Mouse (Mus musculus): ENCODE results near the gene Lin37. TPM values are rescaled to one million over a fixed set of nuclear protein-coding genes. Genes with fewer than 3 reads are reported as not detected.

Gene Lin37
- 36.0 and 38.8 TPM in 2 replicates for polyA plus RNA-seq (2015; fragmentation: Nextera tagmentation; extraction: Ambion mirVana)

GRCm38 (mm10) chr7:30559443-30559954, at the start of gene Lin37:
TSS of gene Lin37 (minus strand) at chr7:30559838.
- whole genome bisulfite sequencing = under 1% methylated on average over 20 of the region's 20 CpGs
- H3K4me3 ChIP-seq = peak within 1 kb of the TSS; percentile 59

GRCm38 (mm10) chr7:30608476-30608875, 48.8 kb upstream of the Lin37 start:
- Histone ChIP-seq H3K27me3 (no peaks in the 10 kb centered on the region), H3K4me1 (peaks cover 9% of the 10 kb centered on the region), H3K4me3 (no peak overlapping the region), H3K27ac (no peak overlapping the region), H3K9ac (no peak overlapping the region), H3K4me2 (no peak overlapping the region), H3K9me3 (no peaks in the 10 kb centered on the region), H3K36me3 (no peaks in the 10 kb centered on the region)
- ATAC-seq (ENCODE audit: borderline replicate concordance, extremely low read depth, low FRiP score, low TSS enrichment) = no peak
- WGBS = 46% methylated on average over 16 of the region's 16 CpGs

More at GRCm38 (mm10) chr7:30559443-30559954, at the start of gene Lin37:
- Histone ChIP-seq H3K36me3 (peaks cover 22% of the 10 kb centered on the region), H3K4me1 (peaks cover 33% of the 10 kb centered on the region), H3K9me3 (no peaks in the 10 kb centered on the region), H3K9ac (peak within 1 kb of the TSS; percentile 67), H3K27ac (peak within 1 kb of the TSS; percentile 49; the same call in 1 of the 2 replicates), H3K27me3 (no peaks in the 10 kb centered on the region), H3K4me2 (peak within 1 kb of the TSS; percentile 87)
- peak; percentile 85 for ATAC-seq (ENCODE audit: borderline replicate concordance, extremely low read depth, low FRiP score, low TSS enrichment)

- no peak overlapping the region for H3K4me2 ChIP-seq
- H3K9me3 ChIP-seq = no peaks in the 10 kb centered on the region
- no peak overlapping the region for H3K27ac ChIP-seq
- WGBS = 19% methylated on average over 8 of the region's 8 CpGs
- H3K36me3 ChIP-seq = no peaks in the 10 kb centered on the region
- no peak overlapping the region for H3K9ac ChIP-seq
- no peak overlapping the region for H3K4me3 ChIP-seq
- peak; percentile 55; the same call in 1 of the 2 replicates for ATAC-seq (ENCODE audit: borderline replicate concordance, extremely low read depth, low FRiP score, low TSS enrichment)
- no peaks in the 10 kb centered on the region for H3K27me3 ChIP-seq
- peaks cover 15% of the 10 kb centered on the region for H3K4me1 ChIP-seq
Observed at GRCm38 (mm10) chr7:30607706-30608309, 48.2 kb upstream of the Lin37 start.

GRCm38 (mm10) chr7:30604944-30605343, 45.3 kb upstream of the Lin37 start:
- H3K27me3 ChIP-seq = no peaks in the 10 kb centered on the region
- no peaks in the 10 kb centered on the region for H3K9me3 ChIP-seq
- peaks cover 15% of the 10 kb centered on the region for H3K4me1 ChIP-seq
- WGBS = 82% methylated on average over 8 of the region's 8 CpGs
- no peak overlapping the region for H3K4me3 ChIP-seq
- no peaks in the 10 kb centered on the region for H3K36me3 ChIP-seq
- no peak overlapping the region for H3K9ac ChIP-seq
- no peak overlapping the region for H3K4me2 ChIP-seq
- no peak overlapping the region for H3K27ac ChIP-seq
- ATAC-seq (ENCODE audit: borderline replicate concordance, extremely low read depth, low FRiP score, low TSS enrichment) = no peak

- Histone ChIP-seq H3K4me1 (peaks cover 15% of the 10 kb centered on the region), H3K27me3 (no peaks in the 10 kb centered on the region), H3K9ac (no peak overlapping the region), H3K36me3 (no peaks in the 10 kb centered on the region), H3K9me3 (no peaks in the 10 kb centered on the region), H3K4me2 (no peak overlapping the region), H3K27ac (peak overlapping the region; percentile 95; the same call in 1 of the 2 replicates), H3K4me3 (no peak overlapping the region)
- no peak for ATAC-seq (ENCODE audit: borderline replicate concordance, extremely low read depth, low FRiP score, low TSS enrichment)
- WGBS = 46% methylated on average over 8 of the region's 8 CpGs
Observed at GRCm38 (mm10) chr7:30604424-30604823, 44.8 kb upstream of the Lin37 start.

- 15% methylated on average over 3 of the region's 3 CpGs for WGBS
- H3K27me3 ChIP-seq = no peaks in the 10 kb centered on the region
- no peak overlapping the region for H3K4me2 ChIP-seq
- ATAC-seq (ENCODE audit: borderline replicate concordance, extremely low read depth, low FRiP score, low TSS enrichment) = peak; percentile 49
- H3K9me3 ChIP-seq = no peaks in the 10 kb centered on the region
- H3K4me1 ChIP-seq = peaks cover 13% of the 10 kb centered on the region; the same call in 1 of the 2 replicates
- H3K27ac ChIP-seq = peak overlapping the region; percentile 95
- no peak overlapping the region for H3K4me3 ChIP-seq
- H3K9ac ChIP-seq = no peak overlapping the region
- H3K36me3 ChIP-seq = no peaks in the 10 kb centered on the region
Observed at GRCm38 (mm10) chr7:30602583-30602982, 42.9 kb upstream of the Lin37 start.

- H3K27me3 ChIP-seq = no peaks in the 10 kb centered on the region
- H3K4me3 ChIP-seq = no peak overlapping the region
- no peaks in the 10 kb centered on the region for H3K9me3 ChIP-seq
- ATAC-seq (ENCODE audit: borderline replicate concordance, extremely low read depth, low FRiP score, low TSS enrichment) = peak; percentile 62
- H3K36me3 ChIP-seq = no peaks in the 10 kb centered on the region
- peaks cover 13% of the 10 kb centered on the region; the same call in 1 of the 2 replicates for H3K4me1 ChIP-seq
- no peak overlapping the region for H3K9ac ChIP-seq
- peak overlapping the region; percentile 23 for H3K4me2 ChIP-seq
- peak overlapping the region; percentile 95 for H3K27ac ChIP-seq
- WGBS = 48% methylated on average over 7 of the region's 7 CpGs
Observed at GRCm38 (mm10) chr7:30600651-30601050, 41.0 kb upstream of the Lin37 start.

GRCm38 (mm10) chr7:30599933-30600353, 40.3 kb upstream of the Lin37 start:
- Histone ChIP-seq H3K36me3 (no peaks in the 10 kb centered on the region), H3K4me2 (peak overlapping the region; percentile 23), H3K9ac (no peak overlapping the region), H3K4me1 (peaks cover 13% of the 10 kb centered on the region; the same call in 1 of the 2 replicates), H3K27me3 (no peaks in the 10 kb centered on the region), H3K4me3 (no peak overlapping the region), H3K9me3 (no peaks in the 10 kb centered on the region), H3K27ac (peak overlapping the region; percentile 95)
- 1% methylated on average over 16 of the region's 16 CpGs for WGBS
- ATAC-seq (ENCODE audit: borderline replicate concordance, extremely low read depth, low FRiP score, low TSS enrichment) = peak; percentile 91

- peak within 1 kb of the TSS; percentile 95 for H3K27ac ChIP-seq
- ATAC-seq (ENCODE audit: borderline replicate concordance, extremely low read depth, low FRiP score, low TSS enrichment) = no peak
- H3K9me3 ChIP-seq = no peaks in the 10 kb centered on the region
- no peaks in the 10 kb centered on the region for H3K27me3 ChIP-seq
- peaks cover 13% of the 10 kb centered on the region; the same call in 1 of the 2 replicates for H3K4me1 ChIP-seq
- peak within 1 kb of the TSS; percentile 23; the same call in 1 of the 2 replicates for H3K4me2 ChIP-seq
- peak within 1 kb of the TSS; percentile 4; the same call in 1 of the 2 replicates for H3K4me3 ChIP-seq
- no peaks in the 10 kb centered on the region for H3K36me3 ChIP-seq
- no peak within 1 kb of the TSS for H3K9ac ChIP-seq
- 88% methylated on average over 12 of the region's 12 CpGs for WGBS
Observed at GRCm38 (mm10) chr7:30598786-30599185, 39.1 kb upstream of the Lin37 start, which contains the start of gene Zbtb32. TSS of gene Zbtb32 (minus strand) at chr7:30598909.

GRCm38 (mm10) chr7:30596811-30597210, 37.2 kb upstream of the Lin37 start:
- no peak for ATAC-seq (ENCODE audit: borderline replicate concordance, extremely low read depth, low FRiP score, low TSS enrichment)
- Histone ChIP-seq H3K27me3 (no peaks in the 10 kb centered on the region), H3K4me2 (no peak overlapping the region), H3K9ac (no peak overlapping the region), H3K36me3 (no peaks in the 10 kb centered on the region), H3K9me3 (no peaks in the 10 kb centered on the region), H3K4me1 (peaks cover 6% of the 10 kb centered on the region; the same call in 1 of the 2 replicates), H3K27ac (peak overlapping the region; percentile 43), H3K4me3 (no peak overlapping the region)
- 41% methylated on average over 5 of the region's 5 CpGs for WGBS

- no peaks in the 10 kb centered on the region for H3K9me3 ChIP-seq
- H3K36me3 ChIP-seq = no peaks in the 10 kb centered on the region
- peak overlapping the region; percentile 43 for H3K27ac ChIP-seq
- H3K4me2 ChIP-seq = no peak overlapping the region
- H3K27me3 ChIP-seq = no peaks in the 10 kb centered on the region
- H3K9ac ChIP-seq = no peak overlapping the region
- H3K4me3 ChIP-seq = no peak overlapping the region
- no peak for ATAC-seq (ENCODE audit: borderline replicate concordance, extremely low read depth, low FRiP score, low TSS enrichment)
- WGBS = 59% methylated on average over 5 of the region's 5 CpGs
- peaks cover 6% of the 10 kb centered on the region; the same call in 1 of the 2 replicates for H3K4me1 ChIP-seq
Observed at GRCm38 (mm10) chr7:30596093-30596492, 36.5 kb upstream of the Lin37 start.

GRCm38 (mm10) chr7:30594510-30595024, 34.9 kb upstream of the Lin37 start:
- no peak for ATAC-seq (ENCODE audit: borderline replicate concordance, extremely low read depth, low FRiP score, low TSS enrichment)
- peaks cover 12% of the 10 kb centered on the region for H3K4me1 ChIP-seq
- H3K36me3 ChIP-seq = no peaks in the 10 kb centered on the region
- WGBS = 60% methylated on average over 4 of the region's 4 CpGs
- no peak overlapping the region for H3K9ac ChIP-seq
- H3K4me3 ChIP-seq = no peak overlapping the region
- no peak overlapping the region for H3K27ac ChIP-seq
- no peaks in the 10 kb centered on the region for H3K27me3 ChIP-seq
- no peaks in the 10 kb centered on the region for H3K9me3 ChIP-seq
- no peak overlapping the region for H3K4me2 ChIP-seq

Data from lung, embryonic 15.5 days (tissue).